Mouse (Mus musculus) lung, postnatal 14 days (tissue): ENCODE results near the gene Nrbf2.

Experiments
- DNase-seq: peaks from one replicate; pipeline ENCODE4 v3.0.0; 2021

Gene Nrbf2

DNA sequence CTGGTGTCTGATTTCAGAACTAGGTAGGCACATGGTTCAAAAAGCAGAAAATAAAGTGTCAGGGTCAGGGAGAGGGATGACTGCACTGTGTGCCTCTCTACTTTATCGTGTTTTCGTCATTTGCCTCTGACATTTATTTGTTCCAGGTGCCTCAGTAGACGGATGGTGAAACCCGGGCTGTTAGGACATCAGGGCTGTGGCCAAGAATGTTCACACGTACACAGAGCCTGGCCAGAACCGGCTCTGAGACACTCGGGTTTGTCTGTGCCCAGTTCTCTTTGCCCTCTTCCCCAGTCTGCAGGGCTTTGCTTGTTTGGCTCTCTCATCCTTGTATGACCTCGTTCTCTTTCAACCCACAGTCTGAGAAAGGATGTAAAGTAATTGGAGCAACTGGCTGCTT, 6.0 kb upstream of the Nrbf2 start:
- no peak for DNase-seq

DNA sequence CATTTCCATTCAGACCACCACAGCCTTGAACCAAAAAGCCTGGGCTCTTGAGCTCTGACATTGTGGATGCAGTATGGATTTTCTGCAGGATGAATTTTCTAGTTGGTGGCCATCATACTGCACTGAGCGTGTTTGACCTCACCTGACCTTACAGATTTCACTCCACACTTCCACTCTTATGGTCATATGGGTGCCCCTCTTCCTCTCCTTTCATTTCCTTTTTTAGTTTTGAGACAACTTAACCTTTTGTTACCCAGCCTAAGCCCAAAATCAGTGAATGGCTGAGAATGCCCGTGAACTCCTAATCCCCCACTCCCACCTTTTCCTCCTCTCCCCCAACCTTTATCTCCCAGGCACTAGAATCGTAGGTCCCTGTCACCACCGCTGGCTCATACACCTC, 5.5 kb upstream of the Nrbf2 start:
- no peak for DNase-seq

DNA sequence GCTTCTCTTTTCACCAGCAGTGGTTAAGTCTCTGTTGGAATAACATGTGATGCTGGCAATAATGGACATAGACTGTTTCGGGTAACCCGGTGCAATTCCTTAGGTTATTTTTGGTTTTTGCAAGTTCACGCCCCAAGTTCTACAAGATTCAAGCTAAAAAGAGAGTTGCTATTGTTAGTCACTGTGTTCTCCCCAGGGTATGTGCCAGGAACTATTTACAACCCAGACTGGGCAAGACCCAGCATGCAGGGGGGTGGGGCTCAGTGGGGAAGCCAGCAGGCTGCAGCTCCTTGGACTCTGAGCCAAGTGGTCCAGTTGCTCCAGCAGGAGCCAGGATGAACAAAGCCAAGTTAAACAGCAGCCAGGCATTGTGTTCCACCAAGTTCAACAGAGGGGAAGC, 2.8 kb upstream of the Nrbf2 start:
- DNase-seq, result peak; percentile 71

DNA sequence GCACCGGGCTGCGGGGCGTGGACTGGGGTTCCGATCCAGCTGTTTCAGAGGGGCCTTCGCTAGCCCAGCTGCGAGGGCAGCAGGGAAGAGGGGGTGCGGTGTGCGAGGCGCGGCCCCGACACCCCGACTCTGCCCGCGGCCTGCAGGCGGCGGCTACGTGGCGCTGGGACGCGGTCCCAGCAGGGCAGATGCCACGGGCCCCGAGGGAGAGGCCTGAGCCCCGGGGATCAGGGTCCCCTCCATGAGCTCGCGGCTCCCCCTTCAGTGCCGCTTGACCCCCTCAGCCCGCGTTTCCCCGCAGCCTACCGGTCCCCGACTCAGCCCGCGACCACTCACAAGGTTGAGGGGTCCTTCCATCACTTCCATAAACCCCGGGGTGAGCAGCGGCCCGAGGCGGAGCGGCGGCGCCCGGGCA, 337 bp downstream of the Nrbf2 start:
- peak; percentile 23 for DNase-seq

DNA sequence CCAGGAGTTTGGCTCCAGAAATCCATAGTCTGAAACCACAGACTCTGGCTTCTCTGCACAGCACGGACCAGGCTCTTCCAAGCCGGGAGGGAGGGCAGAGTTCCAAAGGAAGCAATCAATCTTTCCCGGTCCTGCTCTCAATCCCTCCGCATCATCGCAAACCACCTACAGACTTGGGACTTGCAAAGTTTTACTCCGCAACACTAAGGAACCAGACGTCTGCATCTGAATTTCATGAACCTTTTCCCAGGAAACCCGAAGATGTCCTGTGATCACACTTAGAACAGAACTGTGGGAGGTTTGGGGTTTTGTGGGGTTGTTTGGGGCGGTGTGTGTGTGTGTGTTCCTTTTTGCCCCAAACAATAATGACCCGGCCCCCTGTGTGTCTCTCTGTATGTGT, 794 bp downstream of the Nrbf2 start:
- peak; percentile 66 for DNase-seq

DNA sequence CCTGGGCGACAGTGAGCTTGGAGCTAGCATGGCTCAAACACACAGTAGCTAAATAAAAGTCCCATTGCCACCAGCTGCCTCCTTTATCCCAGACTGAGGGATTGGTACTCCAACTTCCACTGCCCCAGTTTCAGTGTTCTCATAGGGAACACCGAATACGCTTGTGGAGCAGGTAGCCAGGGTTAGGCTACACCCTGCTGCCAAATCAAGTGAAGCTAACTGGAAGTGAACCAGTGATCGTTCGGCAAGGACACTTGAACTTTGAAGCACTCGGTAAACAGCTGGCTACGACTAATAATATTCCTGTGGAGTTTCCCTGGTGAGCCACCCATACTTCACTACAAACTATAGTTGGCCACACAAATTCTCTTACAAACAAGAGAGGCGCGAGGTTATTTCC, 1.6 kb downstream of the Nrbf2 start:
- peak; percentile 38 for DNase-seq

DNA sequence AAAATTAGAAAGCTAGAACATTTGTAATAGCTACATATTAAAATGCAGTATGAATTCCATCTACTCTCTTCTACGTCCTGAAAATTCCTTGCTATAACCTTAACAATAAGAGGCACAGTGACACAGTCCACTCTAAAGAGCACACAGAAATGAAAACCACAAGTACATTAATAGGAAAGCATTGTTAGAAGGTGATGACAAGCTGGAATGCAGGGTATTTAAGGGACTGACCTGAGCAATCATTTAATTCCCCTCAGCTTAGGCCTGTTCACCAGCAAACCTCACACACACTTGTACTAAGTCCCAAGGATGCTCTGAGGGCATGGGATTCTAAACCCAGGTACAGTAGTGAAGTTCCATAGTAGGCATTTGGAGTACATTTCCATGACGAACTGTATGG, 2.6 kb downstream of the Nrbf2 start:
- DNase-seq, result no peak

DNA sequence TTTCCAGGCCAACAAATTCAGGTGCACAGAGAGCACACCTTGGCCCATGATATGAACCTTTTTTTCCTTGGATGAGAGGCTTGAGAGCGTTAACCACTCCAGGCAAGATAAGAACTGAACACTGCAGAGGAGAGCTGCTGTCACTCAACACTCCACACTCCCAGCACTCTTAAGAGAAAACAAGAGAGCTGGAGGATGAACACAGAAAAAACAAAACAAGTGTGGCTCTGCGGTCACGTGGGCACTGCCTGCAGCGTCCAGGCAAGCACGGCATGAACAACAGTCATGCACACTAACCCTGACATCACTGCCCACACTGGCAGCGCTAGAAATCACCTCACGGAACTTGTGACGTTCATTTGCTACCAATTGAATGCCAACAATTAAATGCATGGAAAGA, 3.3 kb downstream of the Nrbf2 start:
- no peak for DNase-seq

DNA sequence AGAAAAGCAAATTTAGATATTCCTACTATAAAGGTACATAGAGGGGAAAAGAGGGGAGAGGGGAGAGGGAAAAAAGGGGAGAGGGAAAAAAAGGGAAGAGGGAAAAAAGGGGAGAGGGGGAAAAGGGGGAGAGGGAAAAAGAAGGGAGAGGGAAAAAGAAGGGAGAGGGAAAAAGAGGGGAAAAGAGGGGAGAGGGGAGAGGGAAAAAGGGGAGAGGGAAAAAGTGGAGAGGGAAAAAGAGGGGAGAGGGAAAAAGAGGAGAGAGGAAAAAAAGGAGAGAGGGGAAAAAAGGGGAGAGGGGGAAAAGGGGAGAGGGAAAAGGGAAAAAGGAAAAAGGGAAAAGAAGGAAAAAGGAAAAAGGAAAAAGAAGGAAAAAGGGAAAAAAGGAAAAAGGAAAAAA, 9.2 kb downstream of the Nrbf2 start:
- DNase-seq, result no peak

DNA sequence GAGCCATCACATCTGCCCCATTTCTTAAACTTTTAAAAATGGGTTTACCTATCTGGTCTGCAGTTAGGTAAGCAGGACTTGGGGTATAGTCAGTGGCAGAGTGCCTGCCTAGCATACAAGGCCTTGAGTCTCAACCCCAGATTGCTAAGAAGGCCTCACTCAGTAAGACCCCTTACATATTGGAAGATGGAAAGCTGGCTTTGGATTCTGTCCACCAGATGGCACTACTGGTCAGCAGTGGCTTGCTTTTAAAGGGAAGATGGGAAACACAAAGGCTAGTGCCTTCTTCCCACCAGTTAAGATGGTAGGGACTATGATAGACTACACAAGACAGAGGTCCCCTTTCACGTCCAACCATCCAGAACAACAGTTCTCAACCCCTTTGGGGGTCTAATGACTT, 20.3 kb downstream of the Nrbf2 start:
- peak; percentile 72 for DNase-seq

DNA sequence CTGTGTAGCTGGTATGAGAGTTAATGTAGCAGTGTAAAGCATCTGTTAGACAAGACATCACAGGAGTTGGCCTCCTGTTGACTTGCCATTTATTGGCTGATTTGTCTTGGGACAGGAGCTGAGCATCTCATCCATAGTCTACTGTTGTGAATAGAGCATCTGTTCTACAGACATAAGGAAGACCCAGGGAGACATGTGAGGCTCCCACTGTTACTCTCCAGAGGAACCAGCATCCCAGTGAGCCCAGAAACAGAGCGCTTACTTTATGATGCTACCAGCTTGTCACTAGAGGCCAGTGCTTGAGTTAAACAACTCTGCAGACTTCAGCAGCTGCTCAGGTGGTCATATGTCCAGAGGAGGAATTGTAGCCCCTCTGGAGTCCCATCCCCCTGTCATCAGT, 32.0 kb downstream of the Nrbf2 start:
- DNase-seq, result no peak

DNA sequence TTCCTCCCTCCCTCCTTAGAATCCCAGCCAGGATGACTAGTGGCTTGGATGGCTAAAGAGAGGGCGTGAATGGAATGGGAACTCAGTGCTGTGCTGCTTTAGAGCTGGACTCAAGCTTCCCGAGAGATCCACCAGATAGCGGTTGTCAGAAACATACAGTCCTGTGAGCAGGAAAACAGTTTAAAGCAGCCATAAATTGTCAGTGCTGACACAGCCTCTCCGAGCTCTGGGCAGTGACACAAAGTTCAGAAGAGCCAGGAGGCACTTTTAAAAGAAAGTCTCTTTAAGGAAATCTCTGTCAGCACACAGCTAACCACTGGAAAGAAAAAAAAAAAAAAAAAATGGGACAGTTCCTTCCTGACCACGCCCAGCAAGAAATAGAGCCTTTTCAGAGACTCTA, 32.8 kb downstream of the Nrbf2 start:
- no peak for DNase-seq

DNA sequence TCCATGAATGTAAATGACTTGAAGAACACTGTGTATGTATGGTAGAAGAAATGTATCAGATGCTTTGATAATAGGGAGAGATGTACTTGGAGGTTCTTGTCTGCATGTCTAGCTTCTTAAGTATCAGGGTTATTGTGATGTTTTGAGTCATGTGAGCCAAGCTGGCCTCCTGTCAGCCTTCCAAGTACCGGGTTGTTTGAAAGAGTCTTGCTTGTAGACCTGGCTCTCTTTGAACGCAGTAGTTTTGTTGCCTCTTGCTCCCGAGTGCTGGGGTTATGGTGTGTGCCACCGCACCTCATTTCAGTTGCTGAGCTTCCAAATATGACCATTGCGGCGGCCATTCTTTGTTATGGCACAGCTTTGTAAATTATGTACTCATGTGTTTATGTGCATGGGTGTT, 34.3 kb downstream of the Nrbf2 start:
- no peak for DNase-seq

DNA sequence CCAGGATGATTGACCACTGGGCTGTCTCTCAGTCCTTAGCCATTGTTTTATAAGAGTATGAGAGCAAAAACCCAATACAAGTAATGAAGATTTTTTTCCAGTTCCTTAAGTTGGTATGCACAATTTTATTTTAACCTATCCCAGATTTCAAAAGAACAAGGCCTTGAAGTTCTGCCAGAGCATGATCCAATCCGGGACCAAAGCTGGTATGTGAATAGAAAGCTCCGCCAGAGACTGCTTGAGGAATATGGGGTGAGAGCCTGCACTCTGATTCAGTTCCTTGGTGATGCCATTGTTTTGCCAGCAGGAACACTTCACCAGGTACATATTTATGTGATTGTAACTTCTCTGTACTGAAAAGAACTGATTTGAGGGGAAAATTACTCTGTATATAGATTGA, 35.6 kb downstream of the Nrbf2 start:
- DNase-seq, result peak; percentile 12

DNA sequence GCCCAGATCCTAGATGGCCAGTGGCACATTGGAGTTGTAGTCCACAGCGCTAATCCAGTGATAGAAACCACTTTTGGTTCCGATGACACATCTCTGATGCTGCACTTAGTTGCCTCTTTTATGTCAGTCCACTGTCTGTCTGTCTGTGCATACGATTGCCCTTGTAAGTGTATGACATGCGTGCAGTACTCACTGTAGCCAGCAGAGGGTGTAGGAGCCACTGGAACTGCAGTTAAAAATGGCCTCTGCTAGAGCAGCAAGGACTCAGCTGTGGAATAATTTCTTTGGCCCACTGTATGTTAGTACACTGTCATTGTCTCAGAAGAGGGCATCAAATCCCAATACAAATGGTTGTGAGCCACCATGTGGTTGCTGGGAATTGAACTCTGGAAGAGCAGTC, 38.0 kb downstream of the Nrbf2 start:
- peak; percentile 46 for DNase-seq

DNA sequence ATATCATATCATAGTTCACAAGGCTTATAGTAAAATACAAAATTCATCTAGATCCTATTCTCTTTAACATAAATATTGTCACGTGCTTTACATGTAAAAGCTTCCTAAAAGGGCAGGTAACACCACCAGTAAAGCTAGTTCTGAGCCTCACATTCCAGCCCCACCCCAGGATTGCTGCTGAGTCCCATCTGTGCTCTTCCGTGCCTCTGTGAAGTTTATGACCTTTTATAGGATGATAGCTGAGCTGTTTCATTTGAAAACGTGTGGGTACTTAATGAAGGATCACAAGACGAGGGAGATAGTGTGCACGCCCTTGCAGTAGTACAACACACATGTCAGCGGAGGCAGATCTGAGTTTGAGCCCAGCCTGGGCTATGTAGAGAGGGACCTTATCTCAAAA, 54.7 kb downstream of the Nrbf2 start:
- no peak for DNase-seq

DNA sequence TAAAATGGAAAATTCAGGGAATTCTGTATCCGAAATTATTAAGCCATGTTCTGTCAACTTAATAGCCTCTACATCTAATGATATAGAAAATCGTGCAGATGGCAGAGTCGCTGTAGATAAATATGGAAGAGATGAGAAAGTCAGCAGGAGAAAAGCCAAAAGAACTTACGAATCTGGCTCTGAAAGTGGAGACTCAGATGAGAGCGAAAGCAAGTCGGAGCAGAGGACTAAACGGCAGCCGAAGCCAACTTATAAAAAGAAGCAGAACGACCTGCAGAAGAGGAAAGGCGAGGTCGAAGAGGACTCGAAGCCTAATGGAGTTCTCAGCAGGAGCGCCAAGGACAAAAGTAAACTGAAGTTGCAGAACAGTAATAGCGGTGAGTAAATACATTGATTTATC, 58.6 kb downstream of the Nrbf2 start:
- DNase-seq, result no peak

DNA sequence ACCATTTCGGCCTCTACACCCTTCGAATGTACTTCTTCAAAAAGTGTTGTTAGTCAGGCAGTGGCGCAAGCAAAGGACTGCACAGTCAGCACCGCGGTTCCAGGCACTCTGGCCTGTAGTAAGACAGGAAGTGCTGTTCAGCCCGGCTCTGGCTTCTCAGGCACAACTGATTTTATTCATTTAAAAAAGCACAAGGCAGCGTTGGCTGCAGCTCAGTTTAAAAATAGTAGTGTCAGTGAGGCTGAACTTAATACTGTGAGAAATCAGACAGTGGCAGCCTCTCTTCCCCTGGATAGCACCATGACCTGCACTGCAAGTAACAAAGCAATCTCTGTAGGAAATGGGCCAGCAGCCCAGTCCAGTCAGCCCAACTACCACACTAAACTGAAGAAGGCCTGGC, 59.0 kb downstream of the Nrbf2 start:
- DNase-seq, result peak; percentile 51

DNA sequence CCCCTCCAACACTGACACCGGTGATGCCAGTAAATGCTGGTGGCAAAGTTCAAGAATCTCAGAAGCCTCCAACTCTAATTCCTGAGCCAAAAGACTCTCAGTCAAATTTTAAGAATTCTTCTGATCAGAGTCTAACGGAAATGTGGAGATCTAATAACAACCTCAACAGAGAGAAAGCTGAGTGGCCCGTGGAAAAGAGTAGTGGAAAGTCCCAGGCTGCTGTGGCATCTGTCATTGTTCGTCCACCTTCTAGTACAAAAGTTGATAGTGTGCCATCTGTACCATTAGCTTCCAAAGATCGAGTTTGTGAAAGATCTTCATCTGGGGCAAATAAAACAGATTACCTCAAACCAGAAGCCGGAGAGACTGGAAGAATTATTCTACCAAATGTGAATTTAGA, 59.6 kb downstream of the Nrbf2 start:
- DNase-seq, result no peak

DNA sequence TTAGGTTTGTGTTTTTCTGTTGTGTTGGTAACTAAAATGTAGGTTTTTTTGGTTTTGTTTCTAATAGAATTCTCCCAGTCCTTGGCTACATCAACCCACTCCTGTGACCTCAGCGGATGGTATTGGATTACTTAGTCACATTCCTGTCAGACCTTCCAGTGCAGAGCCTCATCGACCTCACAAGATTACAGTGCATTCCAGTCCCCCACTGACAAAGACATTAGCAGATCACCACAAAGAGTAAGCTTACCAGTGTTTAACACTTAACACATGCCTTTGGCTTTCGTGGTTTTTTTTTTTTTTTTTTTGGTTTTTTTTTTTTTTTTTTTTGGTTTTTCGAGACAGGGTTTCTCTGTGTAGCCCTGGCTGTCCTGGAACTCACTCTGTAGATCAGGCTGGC, 61.2 kb downstream of the Nrbf2 start:
- no peak for DNase-seq

DNA sequence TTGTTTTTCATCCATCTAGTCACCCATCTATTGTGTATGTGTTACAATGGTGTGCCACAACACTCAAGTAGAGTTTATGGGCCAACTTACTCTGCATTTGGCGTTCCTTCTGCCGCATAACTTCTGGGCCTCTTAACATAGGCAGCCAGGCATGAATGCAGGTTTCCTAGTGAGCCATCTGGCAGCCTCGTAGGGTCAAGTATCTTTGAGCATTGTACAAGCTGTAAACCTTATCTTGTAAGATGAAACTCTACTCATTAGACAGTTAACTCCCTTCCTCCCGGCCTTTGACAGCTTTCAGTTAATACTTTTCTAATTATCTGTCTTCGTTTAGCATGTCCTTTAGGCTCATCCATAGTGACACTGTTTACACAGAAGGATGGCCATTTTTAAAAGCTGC, 63.8 kb downstream of the Nrbf2 start:
- DNase-seq, result no peak

DNA sequence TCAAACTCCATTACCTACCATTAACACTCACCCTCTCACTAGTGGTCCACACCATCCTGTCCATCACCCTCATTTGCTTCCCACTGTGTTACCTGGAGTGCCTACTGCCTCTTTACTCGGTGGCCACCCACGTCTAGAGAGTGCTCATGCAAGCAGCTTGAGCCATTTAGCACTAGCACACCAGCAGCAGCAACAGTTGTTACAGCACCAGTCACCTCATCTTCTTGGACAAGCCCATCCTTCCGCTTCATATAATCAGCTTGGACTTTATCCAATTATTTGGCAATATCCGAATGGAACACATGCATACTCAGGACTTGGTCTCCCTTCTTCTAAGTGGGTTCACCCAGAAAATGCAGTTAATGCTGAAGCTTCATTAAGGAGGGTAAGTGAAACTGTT, 64.9 kb downstream of the Nrbf2 start:
- DNase-seq, result no peak

DNA sequence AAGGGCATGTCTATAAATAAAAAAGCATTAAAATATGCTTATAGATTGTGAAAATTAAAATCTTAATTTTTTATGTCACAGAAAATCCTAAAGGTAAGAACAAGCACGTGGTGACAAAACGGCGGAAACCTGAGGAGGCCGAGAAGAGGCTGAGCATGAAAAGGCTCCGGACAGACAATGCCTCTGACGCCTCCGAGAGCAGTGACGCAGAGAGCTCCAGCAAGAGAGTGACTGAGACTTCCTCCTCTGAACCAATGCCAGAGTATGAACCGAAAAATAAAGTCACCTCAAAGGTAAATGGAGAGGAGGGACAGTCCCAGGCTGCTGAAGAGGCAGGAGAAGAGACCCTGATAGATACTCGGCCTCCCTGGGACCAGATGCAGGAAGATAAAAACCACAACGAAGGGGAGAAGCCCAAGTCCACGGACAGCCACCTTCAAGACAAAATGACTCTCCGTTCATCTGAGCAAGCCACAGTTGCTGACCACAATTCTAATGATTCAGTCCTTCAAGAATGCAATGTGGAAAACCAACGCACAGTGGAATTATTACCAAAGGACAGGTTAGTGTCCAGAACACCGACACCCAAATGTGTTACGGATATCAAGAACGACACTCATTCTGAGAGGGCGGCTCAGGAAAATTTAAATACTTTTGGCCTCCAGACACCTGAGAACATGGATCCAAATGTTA, 66.1 kb downstream of the Nrbf2 start:
- no peak for DNase-seq

DNA sequence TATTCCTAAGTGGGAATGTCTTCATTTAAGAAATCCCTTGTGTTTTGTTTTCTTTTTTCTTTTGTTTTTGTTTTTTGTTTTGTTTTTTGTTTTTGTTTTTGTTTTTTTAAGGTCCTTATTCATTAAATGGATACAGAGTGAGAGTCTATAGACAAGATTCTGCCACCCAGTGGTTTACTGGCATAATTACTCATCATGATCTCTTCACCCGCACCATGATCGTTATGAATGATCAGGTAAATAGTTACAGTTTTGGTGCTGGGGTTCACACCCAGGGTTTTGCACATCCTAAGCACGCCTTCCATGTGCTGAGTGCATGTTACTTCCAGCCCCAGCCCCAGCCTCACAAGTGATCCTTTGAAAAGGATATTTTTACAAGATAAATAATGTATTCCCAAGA, 68.2 kb downstream of the Nrbf2 start:
- no peak for DNase-seq
